Mouse (Mus musculus) A20 (cell line): ENCODE measurements around the gene Tulp1.
"Not testable (repeated sequence)": the region's sequence is repeated elsewhere in the genome, so short reads cannot be mapped to it uniquely, and the experiment has no call there.

Source experiments
- DNase-seq: peaks from one replicate; pipeline ENCODE4 v3.0.0-alpha.2; 2011; ENCODE audit warnings: low read depth, low spot score

Tulp1 gene

DNA sequence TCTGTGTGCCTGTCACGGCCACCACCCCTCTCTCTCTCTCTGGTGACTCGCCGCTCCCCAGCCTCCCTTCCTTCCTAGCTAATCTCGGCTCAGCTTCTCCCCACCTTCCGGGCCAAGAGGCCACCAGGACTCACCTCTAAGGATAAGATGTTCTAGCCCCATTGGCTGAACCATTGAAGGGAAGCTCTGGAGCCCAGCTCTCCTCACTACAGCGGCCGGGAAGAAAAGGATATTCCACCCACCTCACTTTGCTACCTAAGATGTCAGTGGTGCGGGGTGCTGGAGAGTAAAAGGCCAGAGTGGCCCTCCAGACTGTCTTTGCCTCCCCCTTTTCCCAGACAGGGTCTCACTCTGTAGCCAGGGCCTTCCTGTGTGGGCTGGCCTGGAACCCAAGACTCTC lies at the start of gene Tulp1:
TSS of gene Tulp1 (minus strand) at position 101 of the 400 bp plus-strand sequence.
- no peak for DNase-seq

- no peak for DNase-seq
Observed at GRCm38 (mm10) chr17:28411381-28411960, 46.4 kb upstream of the Tulp1 start.

GRCm38 (mm10) chr17:28410731-28411130 lies 45.7 kb upstream of the Tulp1 start:
- no peak for DNase-seq

DNA sequence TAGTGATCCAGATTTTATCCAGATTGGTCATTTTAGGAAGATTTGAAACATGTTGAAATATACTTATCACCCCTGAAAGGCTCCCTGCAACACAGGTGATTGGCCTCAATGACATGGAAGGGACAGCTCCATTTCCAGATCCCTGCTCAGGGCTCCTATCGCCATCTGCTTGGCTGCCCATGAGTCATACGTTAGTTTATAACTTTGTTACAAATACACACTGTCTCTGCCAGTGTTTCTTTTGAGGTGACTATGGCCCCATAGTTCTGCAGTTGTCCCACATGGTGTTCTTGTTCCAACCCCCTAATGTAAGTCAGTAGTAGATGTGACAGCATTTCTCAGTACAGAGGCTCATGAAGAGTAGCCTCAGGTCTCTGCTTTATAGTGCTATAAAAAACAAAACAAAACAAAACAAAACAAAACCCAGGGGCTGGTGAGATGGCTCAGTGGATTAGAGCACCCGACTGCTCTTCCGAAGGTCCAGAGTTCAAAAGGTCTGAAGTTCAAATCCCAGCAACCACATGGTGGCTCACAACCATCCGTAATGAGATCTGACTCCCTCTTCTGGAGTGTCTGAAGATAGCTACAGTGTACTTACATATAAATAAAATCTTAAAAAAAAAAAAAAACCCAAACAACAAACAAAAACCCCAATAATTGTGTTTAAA lies 43.4 kb upstream of the Tulp1 start:
- no peak for DNase-seq

DNA sequence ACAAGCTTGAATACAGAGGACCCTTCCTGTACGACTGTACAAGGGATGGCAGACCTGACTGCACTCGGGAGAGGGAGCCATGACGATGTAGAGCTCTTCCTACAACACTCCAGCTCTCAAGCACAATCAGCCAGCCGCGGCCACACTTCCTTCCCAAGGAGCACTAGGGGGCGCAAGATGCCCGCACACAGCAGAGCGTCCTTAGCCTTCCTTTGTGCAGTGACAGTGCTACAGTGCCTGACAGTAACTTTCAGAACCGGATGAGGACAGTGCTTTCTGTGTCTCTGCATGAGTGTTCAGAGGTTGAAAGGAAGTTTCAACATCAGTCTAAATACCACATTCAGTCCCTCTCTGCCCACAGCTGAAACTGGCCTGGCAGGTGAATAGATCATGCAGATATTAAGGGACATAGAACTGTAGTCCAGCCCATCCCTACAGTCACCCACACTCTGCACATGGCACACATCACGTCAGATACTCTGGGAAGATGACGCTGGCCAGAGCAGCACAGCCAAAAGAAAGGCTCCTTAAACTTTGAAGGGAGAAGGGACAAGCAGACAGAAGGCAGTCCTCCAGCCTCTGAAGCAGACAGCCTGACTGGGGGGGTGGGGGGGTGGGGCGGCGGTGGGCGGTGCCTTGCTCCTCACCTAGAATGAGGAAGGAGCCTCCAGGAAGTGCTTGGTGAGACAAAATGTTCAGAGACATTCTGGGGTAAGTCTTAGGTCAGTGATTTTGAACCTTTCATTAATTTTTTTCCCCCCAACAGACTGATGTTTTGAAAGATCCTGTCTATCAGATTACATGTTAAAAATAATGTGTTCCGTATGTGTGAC lies 42.6 kb upstream of the Tulp1 start:
- DNase-seq = peak; percentile 88

DNA sequence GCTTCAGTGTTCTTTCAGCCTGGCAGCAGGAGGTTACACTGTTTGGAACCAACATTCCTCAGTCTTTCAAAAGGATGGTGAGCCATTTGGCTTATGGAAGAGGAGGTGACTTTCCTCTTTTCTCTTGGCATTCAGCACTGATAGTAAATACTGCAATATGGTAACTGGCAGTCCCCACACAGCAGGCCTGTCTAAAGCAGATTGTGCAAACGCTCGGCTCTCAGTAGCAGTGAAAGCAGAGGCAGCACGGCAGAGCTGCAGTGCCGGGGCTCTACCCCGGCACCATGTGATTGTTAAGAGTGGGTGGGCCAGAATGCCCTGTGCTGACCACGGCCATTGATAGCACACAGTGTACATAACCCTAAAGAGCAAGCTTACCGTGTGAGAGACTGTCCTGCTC lies 41.4 kb upstream of the Tulp1 start:
- no peak for DNase-seq

- not testable (repeated sequence) for DNase-seq
Observed at GRCm38 (mm10) chr17:28404745-28405144, 39.7 kb upstream of the Tulp1 start.

DNA sequence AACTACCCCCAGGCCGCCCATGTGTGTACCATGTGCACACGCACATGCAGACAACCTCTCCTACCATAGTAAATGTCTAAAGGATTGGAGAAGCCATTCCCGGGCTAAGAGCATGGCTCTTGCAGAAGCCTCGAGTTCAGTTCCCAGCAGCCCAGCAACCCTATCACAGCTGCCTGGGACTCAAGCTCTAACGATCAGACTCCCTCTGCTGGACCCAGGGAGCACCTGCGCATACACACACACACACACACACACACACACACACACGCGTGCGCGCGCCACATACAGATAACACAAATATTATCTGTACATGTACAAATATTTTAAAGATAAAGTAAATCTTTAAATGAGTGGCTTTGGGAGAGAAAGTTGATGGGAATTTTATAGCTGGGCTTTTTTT lies 39.3 kb upstream of the Tulp1 start:
- no peak for DNase-seq

DNA sequence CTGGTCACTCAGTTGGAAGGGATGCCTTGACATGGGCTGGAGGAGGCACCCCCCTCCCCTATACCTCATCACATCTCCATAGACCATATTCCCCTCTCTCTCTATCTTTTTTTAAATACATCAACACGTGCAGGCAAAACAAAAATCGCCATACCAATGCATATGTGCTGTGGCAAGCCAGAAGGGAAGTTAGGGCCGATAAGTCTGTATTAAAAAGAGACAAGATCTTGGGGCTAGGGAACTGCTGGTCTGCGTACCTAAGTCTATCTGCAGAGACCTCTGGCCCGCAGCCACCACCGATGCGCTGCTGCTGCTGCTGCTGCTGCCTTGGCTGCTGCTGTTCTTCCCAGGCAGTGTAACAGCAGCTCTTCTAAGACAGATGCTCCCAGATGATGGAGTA lies 30.0 kb upstream of the Tulp1 start:
- no peak for DNase-seq

DNA sequence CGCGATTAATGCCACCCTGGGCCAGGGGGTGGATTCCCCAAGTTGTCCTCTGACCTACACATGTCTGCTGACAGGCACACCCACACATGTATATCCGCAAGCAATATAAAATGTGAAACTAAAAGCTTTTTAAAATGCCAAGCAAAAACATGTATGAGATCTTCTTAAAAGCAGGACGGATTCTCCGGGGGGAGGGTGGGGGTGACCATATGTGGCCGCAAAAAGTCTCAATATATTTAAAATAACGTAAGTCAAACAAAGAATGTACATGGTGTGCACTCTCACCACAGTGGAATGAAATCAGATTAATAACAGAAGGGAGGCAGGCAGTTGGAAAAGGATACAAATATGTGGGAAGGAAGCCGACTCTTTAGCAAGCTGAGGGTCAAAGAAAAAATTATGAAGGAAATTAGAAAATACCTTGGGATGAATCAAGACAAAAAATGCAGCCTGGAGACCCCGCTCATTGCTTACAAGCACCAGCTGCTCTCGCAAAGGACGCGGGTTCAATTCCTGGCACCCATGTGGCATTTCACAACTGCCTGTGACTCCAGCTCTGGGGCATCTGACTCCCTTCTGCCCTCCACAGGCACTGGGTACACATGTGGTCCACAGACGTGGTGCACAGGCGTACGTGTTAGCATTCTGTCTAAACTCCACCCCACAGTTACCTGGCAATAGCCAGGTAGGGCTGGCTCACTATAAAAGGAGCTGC lies 29.2 kb upstream of the Tulp1 start:
- DNase-seq = no peak

DNA sequence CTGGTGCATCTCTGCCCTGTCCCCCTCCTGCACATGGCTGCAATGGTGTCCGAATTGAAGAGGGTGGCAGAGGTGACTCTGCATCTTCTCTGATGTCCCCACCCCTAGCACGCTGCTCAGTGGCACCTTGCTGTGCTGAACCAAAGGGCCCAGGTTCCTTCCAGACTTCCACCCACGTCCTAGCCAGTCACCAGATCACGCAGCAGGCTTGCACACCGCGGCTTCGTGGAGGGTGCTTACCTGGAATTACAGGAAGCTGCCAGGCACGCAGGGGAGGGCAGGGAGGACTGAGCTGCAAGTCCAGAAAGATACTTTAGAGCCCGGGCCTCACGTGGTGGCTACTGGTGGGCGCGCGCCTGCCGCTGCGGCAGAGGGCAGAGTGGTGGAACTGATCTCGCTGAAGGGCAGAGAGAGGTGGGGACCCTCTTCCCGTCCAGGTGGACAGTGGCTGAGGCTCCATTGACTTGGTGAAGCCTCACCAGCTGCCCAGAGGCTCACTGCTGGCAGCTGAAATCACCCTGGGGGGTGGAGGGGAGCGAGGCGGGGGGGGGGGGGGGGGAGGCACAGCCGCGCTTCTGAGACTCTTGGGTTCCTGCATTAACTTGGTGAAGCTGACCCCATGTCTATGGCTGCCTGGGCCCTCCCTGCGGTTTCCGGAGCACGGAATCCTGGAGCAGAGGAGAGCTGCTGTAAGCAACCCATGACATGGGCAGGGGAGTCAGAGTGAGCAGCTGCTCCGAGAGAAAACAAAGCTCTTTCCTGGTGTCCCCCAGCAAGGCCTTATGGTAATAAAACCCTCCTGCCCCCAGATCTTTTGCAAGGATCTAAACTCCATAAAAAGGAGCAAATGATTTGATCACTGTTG lies 26.8 kb upstream of the Tulp1 start:
- no peak for DNase-seq

DNA sequence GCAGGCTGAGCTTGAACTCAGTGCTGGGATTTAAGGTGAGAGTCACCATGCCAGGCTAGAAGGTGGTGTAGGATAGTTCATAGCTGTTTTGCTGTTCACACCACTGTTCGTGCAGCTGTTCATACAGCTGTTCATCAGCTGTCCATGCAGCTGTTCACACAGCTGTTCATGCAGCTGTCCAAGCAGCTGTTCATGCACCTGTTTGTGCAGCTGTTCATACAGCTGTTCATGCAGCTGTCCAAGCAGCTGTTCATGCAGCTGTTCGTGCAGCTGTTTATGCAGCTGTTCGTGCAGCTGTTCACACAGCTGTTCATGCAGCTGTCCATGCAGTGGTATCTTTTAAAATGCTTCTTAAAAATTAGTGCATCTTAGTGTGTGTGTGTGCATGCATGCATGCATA lies 23.5 kb upstream of the Tulp1 start:
- peak; percentile 35 for DNase-seq

- DNase-seq = peak; percentile 77
Observed at GRCm38 (mm10) chr17:28386150-28386905, 21.3 kb upstream of the Tulp1 start.

DNA sequence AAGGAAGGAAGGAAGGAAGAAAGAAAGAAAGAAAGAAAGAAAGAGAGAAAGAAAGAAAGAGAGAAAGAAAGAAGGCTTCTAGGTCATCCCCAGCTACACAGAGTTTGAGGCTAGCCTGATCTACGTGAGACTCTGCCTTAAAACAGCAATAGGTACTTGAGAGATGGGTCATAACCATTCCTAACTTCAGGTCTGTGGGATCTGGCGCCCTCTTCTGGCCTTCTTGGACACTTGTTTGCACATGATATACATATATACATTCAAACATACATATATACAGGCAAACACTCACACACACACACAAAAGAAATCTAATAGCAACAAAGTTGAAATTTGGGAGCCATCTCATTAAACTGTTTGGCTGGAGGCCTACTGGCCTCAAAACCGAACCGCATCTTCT lies 19.3 kb upstream of the Tulp1 start:
- DNase-seq = peak; percentile 64

DNA sequence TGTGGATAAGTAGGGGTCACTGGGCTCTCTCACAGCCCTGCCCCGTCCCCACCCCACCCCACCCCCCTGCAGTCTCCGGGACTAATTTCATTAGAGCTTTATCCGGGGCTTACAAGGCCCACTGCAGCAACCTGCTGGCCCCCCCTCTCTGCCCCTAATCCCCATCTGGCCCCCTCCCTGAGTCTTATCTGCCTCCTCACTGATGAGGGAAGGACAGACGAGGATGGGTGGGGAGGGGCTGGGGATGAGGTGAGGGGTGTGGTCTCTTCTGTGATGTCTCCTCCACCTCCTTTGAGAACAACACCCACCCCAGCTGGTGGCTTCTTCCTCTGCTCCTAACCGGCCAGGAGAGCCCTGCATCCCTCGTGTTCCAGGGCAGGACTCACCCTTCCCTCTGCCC lies 15.2 kb upstream of the Tulp1 start:
- no peak for DNase-seq

GRCm38 (mm10) chr17:28375592-28376061 lies 10.6 kb upstream of the Tulp1 start:
- no peak for DNase-seq

DNA sequence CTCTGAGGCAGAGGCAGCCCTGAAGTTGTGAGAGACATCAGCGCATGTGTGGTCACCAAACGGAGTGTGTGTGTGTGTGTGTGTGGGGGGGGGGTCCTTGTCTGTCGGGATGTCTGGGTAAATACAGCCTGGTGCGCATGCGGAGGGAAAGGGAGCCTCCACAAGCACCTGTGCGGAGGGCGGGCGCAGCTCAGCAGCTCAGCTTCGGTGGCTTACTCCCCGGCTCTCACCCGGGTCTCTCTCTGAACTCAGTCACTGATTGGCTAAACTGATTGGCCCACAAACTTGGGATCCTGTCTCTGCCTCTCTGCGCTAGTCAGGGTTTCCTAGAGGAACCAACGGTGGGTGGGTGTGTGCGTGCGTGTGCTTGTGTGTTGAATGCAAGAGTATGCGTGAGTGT lies 9.5 kb upstream of the Tulp1 start:
- no peak for DNase-seq

- DNase-seq = peak; percentile 74
Observed at GRCm38 (mm10) chr17:28373821-28374220, 8.8 kb upstream of the Tulp1 start.

DNA sequence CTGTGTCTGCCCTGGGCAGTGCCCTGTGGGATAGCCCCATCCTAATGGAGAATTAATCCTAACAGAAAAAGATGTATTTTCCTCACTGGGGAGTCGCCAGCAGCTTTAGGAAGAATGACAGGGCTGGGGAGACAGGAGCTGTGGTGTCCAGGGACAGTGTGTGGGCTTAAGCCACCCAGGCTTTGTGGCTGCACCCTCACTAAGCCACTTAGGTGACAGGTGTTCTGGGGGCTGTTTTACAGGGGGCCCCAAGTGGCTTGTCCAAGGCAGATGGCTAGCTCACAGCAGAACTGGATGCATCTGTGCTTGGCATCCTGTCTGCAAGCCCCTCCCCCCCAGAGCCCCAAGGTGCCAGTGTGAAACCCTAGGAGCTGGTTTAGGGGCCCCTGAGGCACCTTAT lies 6.9 kb upstream of the Tulp1 start:
- DNase-seq = no peak

DNA sequence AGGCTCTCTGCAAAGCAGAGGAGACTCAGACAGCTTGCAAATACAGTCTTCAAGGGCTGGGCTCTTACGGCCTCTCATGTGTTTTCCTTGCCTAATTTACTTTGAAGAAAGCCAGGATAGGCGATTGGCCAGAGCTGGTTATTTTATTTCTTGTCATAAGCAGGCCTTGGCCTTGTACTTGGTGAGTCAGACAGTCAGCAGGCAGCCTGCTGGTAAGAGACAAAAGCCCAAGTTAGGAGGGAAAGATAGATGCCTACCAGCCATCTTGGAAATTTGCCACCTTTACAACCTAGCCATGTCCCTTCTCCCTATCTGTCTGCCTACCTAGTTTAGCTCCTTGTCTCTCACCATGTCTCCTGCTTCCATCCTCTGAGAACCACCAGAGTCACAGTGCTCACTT lies 6.3 kb upstream of the Tulp1 start:
- DNase-seq = no peak
